Mouse (Mus musculus) cortical plate, adult 2 months (tissue): ENCODE measurements around the gene Bmt2.

ENCODE experiments used
- CTCF ChIP-seq: fragments of 200-500 bp; IDR thresholded peaks from 2 replicates; pipeline ENCODE4 v1.5.1; 2011; ENCODE audit warnings: mild to moderate bottlenecking, control low read depth, low read length; ENCODE audit not compliant: insufficient read depth; ENCODE audit errors: extremely low read depth
- POLR2A ChIP-seq: fragments of 200-500 bp; IDR thresholded peaks from 2 replicates; pipeline ENCODE4 v1.6.1; 2011; ENCODE audit warnings: mild to moderate bottlenecking, low read length, control low read depth; ENCODE audit not compliant: insufficient read depth; ENCODE audit errors: extremely low read depth

DNA sequence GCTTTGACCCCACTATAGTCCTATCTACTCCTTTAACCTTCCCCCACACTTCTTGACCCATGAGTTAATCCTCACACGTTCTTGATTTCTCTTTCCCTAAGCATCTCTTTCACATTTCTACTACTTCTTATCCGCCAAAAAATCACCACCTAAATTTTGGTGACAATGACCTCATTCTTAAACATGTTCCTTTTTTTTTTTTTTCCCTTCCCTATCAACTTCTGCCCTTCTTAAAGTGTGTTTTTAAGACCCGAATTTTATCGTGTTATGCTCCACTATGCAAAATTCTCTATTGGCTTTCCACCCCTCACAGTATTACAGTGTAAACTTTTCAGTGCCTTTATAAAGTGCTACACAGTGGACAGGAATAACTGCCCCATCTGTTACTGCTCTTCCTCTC lies 71.4 kb downstream of the Bmt2 start:
- no peak for TF ChIP-seq POLR2A
- TF ChIP-seq CTCF, result no peak
